Mouse (Mus musculus) bone marrow macrophage, adult 2 months (primary cell): ENCODE measurements around the gene Wdr64.

Source experiments
- CTCF ChIP-seq: IDR thresholded peaks from 2 replicates; pipeline ENCODE4 v1.5.1; 2012; ENCODE audit warnings: low read depth, mild to moderate bottlenecking, low read length, moderate library complexity
- POLR2A ChIP-seq: IDR thresholded peaks from 2 replicates; pipeline ENCODE4 v1.6.1; 2012; ENCODE audit warnings: mild to moderate bottlenecking, low read depth, low read length, borderline replicate concordance

DNA sequence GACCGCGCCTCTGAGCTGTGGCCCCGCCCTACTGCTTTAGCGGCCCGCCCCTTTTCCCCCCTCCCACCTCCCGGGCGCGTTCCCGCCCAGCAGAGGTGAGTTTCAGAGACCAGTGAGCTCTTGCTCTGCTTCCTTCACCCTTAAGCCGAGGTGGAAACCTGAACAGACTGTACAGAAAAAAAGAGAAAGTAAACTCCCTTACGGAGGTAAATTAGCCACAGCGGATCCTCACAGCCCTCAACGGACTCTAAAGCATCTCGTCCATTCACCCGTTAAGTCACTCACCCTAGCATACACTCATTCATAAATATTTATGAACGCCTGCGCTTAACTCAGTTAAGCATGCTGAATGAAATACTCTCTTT, 5.4 kb upstream of the Wdr64 start:
- no peak for TF ChIP-seq CTCF
- TF ChIP-seq POLR2A: no peak
